Mouse (Mus musculus): Measurements from ENCODE around the gene Eps15l1. TPM values are rescaled to one million over a fixed set of nuclear protein-coding genes. Genes with fewer than 3 reads are reported as not detected.

The Eps15l1 gene
- polyA plus RNA-seq, 1 experiment from 2014 or later = 74.5 TPM

GRCm38 (mm10) chr8:72310849-72311506, 110.3 kb downstream of the Eps15l1 start:
- Histone ChIP-seq H3K9ac (no peak overlapping the region), H3K27ac (no peak overlapping the region), H3K27me3 (no peaks in the 10 kb centered on the region; the same call in 1 of the 2 replicates), H3K36me3 (no peaks in the 10 kb centered on the region), H3K9me3 (replicated peaks) (no peaks in the 10 kb centered on the region), H3K4me1 (peaks cover 6% of the 10 kb centered on the region; the same call in 1 of the 2 replicates), H3K4me2 (replicated peaks) (no peak overlapping the region), H3K4me3 (no peak overlapping the region)
- 53% methylated on average over 8 of the region's 8 CpGs for WGBS
- ATAC-seq (ENCODE audit: low FRiP score) = 0 out of 2 replicates have a peak, but pooled peaks have one; percentile 30

- Histone ChIP-seq H3K9me3 (replicated peaks) (no peaks in the 10 kb centered on the region), H3K4me3 (no peak overlapping the region), H3K27me3 (no peaks in the 10 kb centered on the region), H3K4me1 (peaks cover 5% of the 10 kb centered on the region; the same call in 1 of the 2 replicates), H3K27ac (peak overlapping the region; percentile 12; the same call in 1 of the 2 replicates), H3K9ac (no peak overlapping the region), H3K4me2 (replicated peaks) (no peak overlapping the region), H3K36me3 (no peaks in the 10 kb centered on the region)
- 57% methylated on average over 6 of the region's 6 CpGs for WGBS
- ATAC-seq (ENCODE audit: low FRiP score) = peak; percentile 40; the same call in 1 of the 2 replicates
Observed at GRCm38 (mm10) chr8:72308276-72308675, 113.0 kb downstream of the Eps15l1 start.

GRCm38 (mm10) chr8:72306913-72307312, 114.3 kb downstream of the Eps15l1 start:
- peaks cover 5% of the 10 kb centered on the region; the same call in 1 of the 2 replicates for H3K4me1 ChIP-seq
- WGBS = 96% methylated on average over 5 of the region's 5 CpGs
- no peaks in the 10 kb centered on the region for H3K36me3 ChIP-seq

GRCm38 (mm10) chr8:72305210-72305905, 115.9 kb downstream of the Eps15l1 start, which contains the start of gene Gm10282:
Gm10282 (minus strand) TSS chr8:72305260.
- peaks cover 5% of the 10 kb centered on the region; the same call in 1 of the 2 replicates for H3K4me1 ChIP-seq
- H3K27me3 ChIP-seq = no peaks in the 10 kb centered on the region
- no peaks in the 10 kb centered on the region for H3K9me3 ChIP-seq (replicated peaks)
- WGBS = 80% methylated on average over 16 of the region's 16 CpGs
- no peak within 1 kb of the TSS for H3K27ac ChIP-seq
- no peak within 1 kb of the TSS for H3K4me3 ChIP-seq
- no peak for ATAC-seq (ENCODE audit: low FRiP score)
- H3K36me3 ChIP-seq = no peaks in the 10 kb centered on the region
- no peak within 1 kb of the TSS for H3K9ac ChIP-seq
- no peak within 1 kb of the TSS for H3K4me2 ChIP-seq (replicated peaks)

More at GRCm38 (mm10) chr8:72306913-72307312, 114.3 kb downstream of the Eps15l1 start:
- Histone ChIP-seq H3K9me3 (replicated peaks) (no peaks in the 10 kb centered on the region), H3K4me3 (no peak overlapping the region), H3K9ac (no peak overlapping the region), H3K4me2 (replicated peaks) (no peak overlapping the region), H3K27me3 (no peaks in the 10 kb centered on the region), H3K27ac (no peak overlapping the region)
- ATAC-seq (ENCODE audit: low FRiP score) = no peak

GRCm38 (mm10) chr8:72303633-72304032, 117.6 kb downstream of the Eps15l1 start:
- H3K9ac ChIP-seq = no peak overlapping the region
- no peaks in the 10 kb centered on the region for H3K36me3 ChIP-seq
- H3K4me1 ChIP-seq = peaks cover 5% of the 10 kb centered on the region; the same call in 1 of the 2 replicates
- WGBS = 77% methylated on average over 8 of the region's 8 CpGs
- H3K9me3 ChIP-seq (replicated peaks) = no peaks in the 10 kb centered on the region
- H3K4me2 ChIP-seq (replicated peaks) = no peak overlapping the region
- no peaks in the 10 kb centered on the region for H3K27me3 ChIP-seq
- no peak for ATAC-seq (ENCODE audit: low FRiP score)
- H3K27ac ChIP-seq = no peak overlapping the region
- H3K4me3 ChIP-seq = no peak overlapping the region

- no peak overlapping the region for H3K4me3 ChIP-seq
- no peak overlapping the region for H3K4me2 ChIP-seq (replicated peaks)
- no peaks in the 10 kb centered on the region for H3K36me3 ChIP-seq
- no peaks in the 10 kb centered on the region for H3K27me3 ChIP-seq
- H3K9ac ChIP-seq = no peak overlapping the region
- H3K27ac ChIP-seq = no peak overlapping the region
- WGBS = 75% methylated on average over 8 of the region's 8 CpGs
- peaks cover 2% of the 10 kb centered on the region; the same call in 1 of the 2 replicates for H3K4me1 ChIP-seq
- no peaks in the 10 kb centered on the region for H3K9me3 ChIP-seq (replicated peaks)
- ATAC-seq (ENCODE audit: low FRiP score) = no peak
Observed at GRCm38 (mm10) chr8:72302986-72303612, 118.2 kb downstream of the Eps15l1 start.

- no peak overlapping the region for H3K4me3 ChIP-seq
- no peak for ATAC-seq (ENCODE audit: low FRiP score)
- no peak overlapping the region for H3K9ac ChIP-seq
- H3K27ac ChIP-seq = no peak overlapping the region
- no peaks in the 10 kb centered on the region for H3K4me1 ChIP-seq
- H3K36me3 ChIP-seq = no peaks in the 10 kb centered on the region
- H3K27me3 ChIP-seq = no peaks in the 10 kb centered on the region
- 83% methylated on average over 5 of the region's 5 CpGs for WGBS
- H3K9me3 ChIP-seq (replicated peaks) = no peaks in the 10 kb centered on the region
- no peak overlapping the region for H3K4me2 ChIP-seq (replicated peaks)
Observed at GRCm38 (mm10) chr8:72301497-72301896, 119.8 kb downstream of the Eps15l1 start.

- Histone ChIP-seq H3K9ac (no peak overlapping the region), H3K27ac (no peak overlapping the region), H3K36me3 (no peaks in the 10 kb centered on the region), H3K9me3 (replicated peaks) (no peaks in the 10 kb centered on the region), H3K27me3 (no peaks in the 10 kb centered on the region), H3K4me1 (no peaks in the 10 kb centered on the region), H3K4me3 (no peak overlapping the region), H3K4me2 (replicated peaks) (no peak overlapping the region)
- 86% methylated on average over 9 of the region's 9 CpGs for WGBS
- no peak for ATAC-seq (ENCODE audit: low FRiP score)
Observed at GRCm38 (mm10) chr8:72300654-72301400, 120.4 kb downstream of the Eps15l1 start.

- H3K9me3 ChIP-seq (replicated peaks) = no peaks in the 10 kb centered on the region
- no peak overlapping the region for H3K4me3 ChIP-seq
- 0 out of 2 replicates have a peak, but pooled peaks cover 3% of the 10 kb centered on the region for H3K4me1 ChIP-seq
- H3K36me3 ChIP-seq = no peaks in the 10 kb centered on the region
- no peaks in the 10 kb centered on the region for H3K27me3 ChIP-seq
- ATAC-seq (ENCODE audit: low FRiP score) = no peak
- H3K4me2 ChIP-seq (replicated peaks) = no peak overlapping the region
- no peak overlapping the region for H3K27ac ChIP-seq
- 93% methylated on average over 1 of the region's 1 CpGs for WGBS
- no peak overlapping the region for H3K9ac ChIP-seq
Observed at GRCm38 (mm10) chr8:72298928-72299327, 122.3 kb downstream of the Eps15l1 start.

GRCm38 (mm10) chr8:72296561-72296960, 124.7 kb downstream of the Eps15l1 start:
- no peak for ATAC-seq (ENCODE audit: low FRiP score)
- no peak overlapping the region for H3K27ac ChIP-seq
- WGBS = 96% methylated on average over 8 of the region's 8 CpGs
- H3K4me1 ChIP-seq = 0 out of 2 replicates have a peak, but pooled peaks cover 3% of the 10 kb centered on the region
- H3K9ac ChIP-seq = no peak overlapping the region
- no peaks in the 10 kb centered on the region for H3K27me3 ChIP-seq
- no peaks in the 10 kb centered on the region for H3K36me3 ChIP-seq
- H3K9me3 ChIP-seq (replicated peaks) = no peaks in the 10 kb centered on the region
- H3K4me2 ChIP-seq (replicated peaks) = no peak overlapping the region
- H3K4me3 ChIP-seq = no peak overlapping the region

GRCm38 (mm10) chr8:72295679-72296078, 125.6 kb downstream of the Eps15l1 start:
- Histone ChIP-seq H3K36me3 (no peaks in the 10 kb centered on the region), H3K27me3 (no peaks in the 10 kb centered on the region), H3K27ac (no peak overlapping the region), H3K9me3 (replicated peaks) (no peaks in the 10 kb centered on the region), H3K4me2 (replicated peaks) (no peak overlapping the region), H3K4me3 (no peak overlapping the region), H3K9ac (no peak overlapping the region), H3K4me1 (0 out of 2 replicates have a peak, but pooled peaks cover 3% of the 10 kb centered on the region)
- ATAC-seq (ENCODE audit: low FRiP score) = no peak
- WGBS = 53% methylated on average over 8 of the region's 8 CpGs
